Mouse (Mus musculus): Measurements from ENCODE around the gene Nrsn1. TPM values are rescaled to one million over a fixed set of nuclear protein-coding genes. Genes with fewer than 3 reads are reported as not detected.
A peak's percentile ranks its signal among the peaks of the same experiment; 100 is the strongest.
"Not testable (repeated sequence)": the region's sequence is repeated elsewhere in the genome, so short reads cannot be mapped to it uniquely, and the experiment has no call there.

Nrsn1 gene
- 0.86 and 1.6 TPM in 2 replicates for polyA plus RNA-seq (2015; fragmentation: Nextera tagmentation; extraction: Ambion mirVana)

DNA sequence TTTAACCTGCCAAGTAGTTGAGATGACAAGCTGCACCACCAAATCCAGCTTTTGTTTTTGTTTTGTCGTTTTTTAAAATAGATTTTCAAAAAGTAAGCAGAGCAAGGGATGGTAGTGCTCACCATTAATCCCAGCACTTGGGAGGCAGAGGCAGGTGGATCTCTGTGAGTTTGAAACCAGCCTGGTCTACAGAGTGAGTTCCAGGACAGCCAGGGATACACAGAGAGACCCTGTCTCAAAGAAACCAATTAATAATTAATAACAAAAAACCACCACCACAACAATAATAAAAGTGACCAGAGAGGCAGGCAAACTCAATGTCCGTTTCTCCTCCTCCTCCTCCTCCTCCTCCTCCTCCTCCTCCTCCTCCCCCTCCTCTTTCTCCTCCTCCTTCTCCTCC is at the start of gene Nrsn1:
Gene Nrsn1, minus strand, starts transcription at position 101 of the 400 bp plus-strand sequence.
- not testable (repeated sequence) for H3K4me1 ChIP-seq; ATAC-seq (ENCODE audit: low FRiP score, low read depth); H3K27me3 ChIP-seq; H3K36me3 ChIP-seq; H3K9ac ChIP-seq; H3K9me3 ChIP-seq; H3K27ac ChIP-seq
- peak within 1 kb of the TSS; percentile 84 for H3K4me2 ChIP-seq (replicated peaks)
- H3K4me3 ChIP-seq = peak within 1 kb of the TSS; percentile 42
- WGBS = 39% methylated on average over 2 of the region's 2 CpGs

DNA sequence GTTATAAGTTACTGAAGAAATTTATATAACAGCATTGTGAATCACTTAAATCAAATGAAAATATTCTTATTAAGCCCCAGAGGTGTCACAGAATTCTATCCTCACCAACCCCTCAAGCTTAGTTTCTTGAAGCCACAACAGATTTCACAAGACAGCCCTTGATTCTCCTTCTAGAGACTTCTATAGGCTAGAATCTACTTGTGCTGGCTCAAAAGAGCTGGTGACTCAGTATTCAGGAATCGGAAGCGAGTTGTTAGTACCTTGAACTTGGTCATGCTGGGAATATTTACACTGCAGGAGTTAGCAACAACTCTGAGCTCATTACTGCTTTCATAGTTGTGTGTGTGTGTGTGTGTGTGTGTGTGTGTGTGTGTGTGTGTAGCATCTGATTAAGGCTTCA is 41.8 kb upstream of the Nrsn1 start:
- no peak for ATAC-seq (ENCODE audit: low FRiP score, low read depth)
- WGBS = 91% methylated on average over 2 of the region's 2 CpGs
- no peak overlapping the region for H3K4me2 ChIP-seq (replicated peaks)

DNA sequence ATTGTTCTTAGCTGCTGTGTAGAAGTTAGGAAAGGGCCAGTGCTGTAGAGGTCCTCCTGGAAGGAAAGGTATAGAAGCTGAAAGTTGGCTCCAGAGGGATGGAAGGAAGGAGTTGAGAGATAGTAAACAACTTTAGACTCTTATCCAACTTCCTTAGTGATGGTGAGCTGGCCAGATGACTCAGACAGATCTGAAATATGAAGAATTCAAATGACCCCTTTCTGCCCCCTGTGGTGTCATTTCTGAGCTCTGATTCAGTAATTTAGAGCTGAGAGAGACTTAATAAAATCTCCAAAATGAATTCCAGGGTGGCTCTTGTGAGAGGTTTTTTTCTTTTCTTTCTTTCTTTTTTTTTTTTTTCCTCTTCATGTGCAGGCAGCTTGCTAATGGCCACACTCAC is 39.8 kb upstream of the Nrsn1 start:
- Histone ChIP-seq H3K4me1 (no peaks in the 10 kb centered on the region), H3K27me3 (peaks cover 9% of the 10 kb centered on the region; the same call in 1 of the 2 replicates)

More for the DNA sequence above, 41.8 kb upstream of the Nrsn1 start:
- H3K4me3 ChIP-seq = no peak overlapping the region
- H3K27me3 ChIP-seq = peaks cover 9% of the 10 kb centered on the region; the same call in 1 of the 2 replicates
- no peaks in the 10 kb centered on the region for H3K4me1 ChIP-seq
- no peaks in the 10 kb centered on the region for H3K36me3 ChIP-seq
- H3K9ac ChIP-seq = no peak overlapping the region
- H3K27ac ChIP-seq = no peak overlapping the region
- H3K9me3 ChIP-seq = no peaks in the 10 kb centered on the region

DNA sequence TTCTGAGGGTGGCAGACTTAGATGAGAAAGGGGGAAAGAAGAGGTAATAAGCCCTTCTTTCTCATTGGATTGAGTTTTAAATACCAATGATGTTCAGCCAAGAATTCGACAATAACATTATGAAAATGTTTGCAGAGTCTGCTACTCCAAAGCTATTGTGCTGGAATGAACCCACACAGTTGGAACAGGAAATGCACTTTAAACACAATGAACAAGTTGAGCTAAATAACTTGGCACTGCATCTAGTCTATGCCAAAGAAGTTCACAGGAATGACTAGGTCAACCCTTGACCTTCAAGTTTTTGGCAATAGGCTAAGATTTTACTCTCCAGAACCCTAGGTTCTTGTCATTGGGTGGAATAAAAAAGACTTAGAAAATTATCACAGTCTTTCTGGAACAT is 18.4 kb upstream of the Nrsn1 start:
- H3K27me3 ChIP-seq = no peaks in the 10 kb centered on the region
- H3K36me3 ChIP-seq = no peaks in the 10 kb centered on the region
- no peak overlapping the region for H3K27ac ChIP-seq
- ATAC-seq (ENCODE audit: low FRiP score, low read depth) = no peak
- H3K4me3 ChIP-seq = no peak overlapping the region
- H3K4me1 ChIP-seq = no peaks in the 10 kb centered on the region
- no peak overlapping the region for H3K9ac ChIP-seq
- H3K9me3 ChIP-seq = no peaks in the 10 kb centered on the region
- WGBS = 82% methylated on average over 1 of the region's 1 CpGs
- H3K4me2 ChIP-seq (replicated peaks) = no peak overlapping the region

More for the DNA sequence above, 39.8 kb upstream of the Nrsn1 start:
- Histone ChIP-seq H3K4me2 (replicated peaks) (no peak overlapping the region), H3K9ac (no peak overlapping the region), H3K36me3 (no peaks in the 10 kb centered on the region), H3K9me3 (no peaks in the 10 kb centered on the region), H3K4me3 (no peak overlapping the region), H3K27ac (no peak overlapping the region)
- ATAC-seq (ENCODE audit: low FRiP score, low read depth) = no peak

DNA sequence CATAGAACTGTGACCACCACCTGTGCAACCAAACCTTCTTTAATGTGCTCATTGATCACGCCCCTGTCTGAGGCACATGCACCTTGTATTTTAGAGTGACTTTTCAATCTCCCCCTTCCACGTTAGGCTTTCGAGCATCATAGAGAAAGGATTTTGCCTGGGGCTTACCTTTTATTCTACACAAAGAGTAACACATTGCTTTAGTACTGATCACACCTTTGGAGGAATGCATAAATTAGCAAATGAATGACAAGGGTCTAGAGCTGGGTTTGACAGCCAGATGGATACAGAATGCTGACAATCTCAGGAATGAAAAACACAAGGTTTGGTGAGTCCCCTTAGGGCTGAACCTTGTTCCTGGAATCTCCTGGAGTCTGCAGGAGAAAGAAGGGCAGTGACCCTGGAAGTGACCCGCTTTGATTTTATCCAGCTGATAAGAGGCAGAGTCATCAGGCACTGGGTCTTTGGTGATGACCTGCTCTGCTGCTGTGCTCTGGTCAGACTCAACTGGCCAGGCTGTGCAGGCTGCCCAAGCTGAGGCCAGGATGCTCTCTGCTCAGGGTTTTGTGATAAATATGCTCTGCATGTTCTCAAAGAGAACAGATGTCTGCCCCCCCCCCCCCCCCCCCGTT is 4.7 kb upstream of the Nrsn1 start:
- Histone ChIP-seq H3K4me2 (replicated peaks) (no peak overlapping the region), H3K27ac (no peak overlapping the region), H3K9ac (no peak overlapping the region), H3K9me3 (no peaks in the 10 kb centered on the region), H3K4me3 (no peak overlapping the region), H3K36me3 (no peaks in the 10 kb centered on the region), H3K27me3 (no peaks in the 10 kb centered on the region), H3K4me1 (peaks cover 1% of the 10 kb centered on the region)
- 44% methylated on average over 5 of the region's 5 CpGs for WGBS
- ATAC-seq (ENCODE audit: low FRiP score, low read depth) = no peak

DNA sequence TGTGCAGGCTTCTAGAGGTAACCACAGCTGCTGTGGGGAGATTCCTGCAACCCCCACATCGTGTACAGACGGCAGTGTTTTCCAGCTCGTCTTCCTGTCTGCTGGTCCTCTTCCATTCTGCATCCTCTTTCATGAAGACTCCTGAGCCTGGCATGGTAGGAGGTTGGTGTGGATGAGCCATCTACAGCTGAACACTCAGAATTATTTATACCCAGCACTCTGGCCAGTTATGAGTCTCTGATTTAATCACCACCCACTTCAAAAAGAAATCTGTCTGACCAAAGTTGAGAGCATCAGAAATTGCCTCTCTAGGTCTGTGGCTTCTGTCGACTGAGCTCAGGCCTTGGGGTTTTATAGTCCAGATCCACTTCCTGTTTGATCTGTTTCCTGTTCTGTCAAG is 1.9 kb upstream of the Nrsn1 start:
- Histone ChIP-seq H3K9me3 (no peaks in the 10 kb centered on the region), H3K4me3 (no peak overlapping the region), H3K4me1 (peaks cover 9% of the 10 kb centered on the region), H3K36me3 (no peaks in the 10 kb centered on the region), H3K9ac (no peak overlapping the region), H3K27ac (no peak overlapping the region), H3K27me3 (peaks cover 6% of the 10 kb centered on the region; the same call in 1 of the 2 replicates), H3K4me2 (replicated peaks) (no peak overlapping the region)
- no peak for ATAC-seq (ENCODE audit: low FRiP score, low read depth)
- WGBS = 46% methylated on average over 4 of the region's 4 CpGs

DNA sequence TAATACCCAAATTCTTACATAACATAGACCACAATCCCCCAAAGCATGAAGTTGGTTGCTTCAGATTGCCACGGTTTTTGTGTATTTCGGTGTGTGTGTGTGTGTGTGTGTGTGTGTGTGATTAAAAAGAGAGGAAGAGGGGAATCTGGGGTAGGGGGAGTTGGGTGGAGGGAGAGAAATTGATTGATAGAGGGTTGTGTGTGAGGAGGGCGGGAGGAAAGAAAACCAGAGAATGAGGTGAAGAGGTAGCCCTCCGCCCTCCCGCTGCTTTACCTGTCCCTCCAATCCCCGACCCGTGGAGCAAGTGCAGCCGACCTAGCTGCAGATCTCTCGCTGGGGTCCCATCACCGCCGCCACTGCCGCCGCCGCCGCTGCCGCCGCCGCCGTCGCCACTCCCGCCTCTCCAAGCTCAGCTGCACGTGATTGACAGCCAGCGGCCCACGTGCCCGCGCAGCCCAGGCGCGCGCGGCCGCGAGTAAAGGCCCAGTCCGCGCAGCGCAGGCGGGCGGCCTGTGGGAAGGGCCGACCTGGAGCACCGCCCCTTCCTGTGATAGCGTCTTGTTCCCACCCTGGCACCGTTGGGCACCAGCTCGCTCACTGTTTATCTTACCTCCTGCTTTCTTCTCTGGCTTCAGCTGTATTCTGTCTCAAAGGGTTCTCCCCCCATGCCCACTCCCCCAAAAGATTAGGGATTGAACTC is 583 bp downstream of the Nrsn1 start:
- ATAC-seq (ENCODE audit: low FRiP score, low read depth) = peak; percentile 66; the same call in 1 of the 2 replicates
- H3K4me3 ChIP-seq = peak overlapping the region; percentile 42
- peaks cover 6% of the 10 kb centered on the region; the same call in 1 of the 2 replicates for H3K27me3 ChIP-seq
- H3K36me3 ChIP-seq = no peaks in the 10 kb centered on the region
- peaks cover 9% of the 10 kb centered on the region for H3K4me1 ChIP-seq
- H3K9me3 ChIP-seq = no peaks in the 10 kb centered on the region
- 3% methylated on average over 42 of the region's 42 CpGs for WGBS
- no peak overlapping the region for H3K9ac ChIP-seq
- H3K4me2 ChIP-seq (replicated peaks) = peak overlapping the region; percentile 84
- no peak overlapping the region for H3K27ac ChIP-seq

DNA sequence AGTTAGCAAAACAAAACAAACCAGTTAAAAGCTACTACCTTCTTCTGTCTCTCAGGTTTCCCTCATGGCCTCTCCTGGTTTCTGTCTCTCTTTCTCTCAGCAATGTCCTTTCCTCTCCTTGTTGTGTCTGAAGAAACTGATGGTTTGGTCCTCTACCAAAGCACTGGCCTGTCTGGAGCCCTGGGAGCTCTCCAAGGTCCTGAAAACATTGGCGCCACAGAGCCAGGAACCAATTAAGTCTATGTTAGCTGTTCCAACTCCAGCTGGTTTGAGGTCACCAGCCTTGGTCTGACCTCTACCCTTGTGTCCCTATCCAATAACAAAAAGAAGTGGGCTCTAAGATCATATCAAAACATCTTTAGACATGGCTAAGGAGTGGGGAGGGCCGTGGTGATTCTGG is 1.3 kb downstream of the Nrsn1 start:
- Histone ChIP-seq H3K4me1 (peaks cover 9% of the 10 kb centered on the region), H3K4me3 (no peak overlapping the region), H3K4me2 (replicated peaks) (no peak overlapping the region; the same call in 1 of the 2 replicates), H3K36me3 (no peaks in the 10 kb centered on the region), H3K27ac (no peak overlapping the region), H3K9me3 (no peaks in the 10 kb centered on the region), H3K9ac (no peak overlapping the region), H3K27me3 (peaks cover 6% of the 10 kb centered on the region; the same call in 1 of the 2 replicates)
- 7% methylated on average over 2 of the region's 2 CpGs for WGBS
- ATAC-seq (ENCODE audit: low FRiP score, low read depth) = peak; percentile 54; the same call in 1 of the 2 replicates

DNA sequence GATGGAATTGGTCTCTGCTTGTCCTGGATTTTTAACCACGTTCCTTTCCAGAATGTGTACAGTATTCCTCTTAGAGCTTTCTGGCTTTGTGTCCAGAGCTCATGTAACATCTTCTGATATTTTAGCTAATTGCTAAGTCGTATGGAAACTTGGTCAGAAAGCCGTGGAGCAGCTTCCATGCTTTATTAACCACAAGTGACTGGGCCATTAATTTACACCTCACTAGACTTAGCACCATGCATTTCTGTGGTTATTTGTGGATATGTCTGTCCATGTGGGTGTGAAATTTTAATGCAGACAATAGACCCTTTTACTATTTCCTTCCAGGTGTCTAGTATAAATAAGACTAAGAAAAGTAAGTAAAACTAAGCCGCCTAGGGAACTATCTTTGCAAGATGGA is 7.6 kb downstream of the Nrsn1 start:
- WGBS = 45% methylated on average over 4 of the region's 4 CpGs

DNA sequence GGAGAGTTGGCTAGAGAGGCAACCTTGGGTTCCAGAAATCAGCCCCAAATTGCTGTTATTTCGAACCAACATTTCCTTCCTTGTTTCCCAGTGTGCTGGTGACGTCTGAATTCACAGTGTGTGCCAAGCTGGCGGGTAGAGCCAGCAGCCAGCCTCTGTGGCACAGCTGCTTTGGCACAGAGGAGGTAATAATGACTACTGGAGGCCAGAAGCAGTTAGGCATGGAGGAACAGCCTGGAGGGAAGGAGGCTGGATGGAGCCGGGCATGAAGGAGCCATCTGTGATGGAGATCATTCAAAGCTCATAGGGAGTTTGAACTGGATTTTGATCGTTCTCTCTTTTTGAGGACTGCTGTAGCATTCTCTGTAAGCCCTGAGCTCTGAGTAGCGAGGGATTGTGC is 12.7 kb downstream of the Nrsn1 start:
- no peak overlapping the region for H3K4me3 ChIP-seq
- H3K4me1 ChIP-seq = peaks cover 4% of the 10 kb centered on the region; the same call in 1 of the 2 replicates
- WGBS = 87% methylated on average over 6 of the region's 6 CpGs
- no peak overlapping the region for H3K4me2 ChIP-seq (replicated peaks)
- H3K9me3 ChIP-seq = no peaks in the 10 kb centered on the region
- no peaks in the 10 kb centered on the region for H3K36me3 ChIP-seq
- no peak overlapping the region for H3K9ac ChIP-seq
- H3K27ac ChIP-seq = no peak overlapping the region
- no peak for ATAC-seq (ENCODE audit: low FRiP score, low read depth)
- no peaks in the 10 kb centered on the region for H3K27me3 ChIP-seq

More for the DNA sequence above, 7.6 kb downstream of the Nrsn1 start:
- Histone ChIP-seq H3K27me3 (no peaks in the 10 kb centered on the region), H3K4me3 (no peak overlapping the region), H3K4me1 (no peaks in the 10 kb centered on the region; the same call in 1 of the 2 replicates), H3K4me2 (replicated peaks) (no peak overlapping the region), H3K36me3 (no peaks in the 10 kb centered on the region), H3K9me3 (no peaks in the 10 kb centered on the region), H3K9ac (no peak overlapping the region), H3K27ac (no peak overlapping the region)
- no peak for ATAC-seq (ENCODE audit: low FRiP score, low read depth)

DNA sequence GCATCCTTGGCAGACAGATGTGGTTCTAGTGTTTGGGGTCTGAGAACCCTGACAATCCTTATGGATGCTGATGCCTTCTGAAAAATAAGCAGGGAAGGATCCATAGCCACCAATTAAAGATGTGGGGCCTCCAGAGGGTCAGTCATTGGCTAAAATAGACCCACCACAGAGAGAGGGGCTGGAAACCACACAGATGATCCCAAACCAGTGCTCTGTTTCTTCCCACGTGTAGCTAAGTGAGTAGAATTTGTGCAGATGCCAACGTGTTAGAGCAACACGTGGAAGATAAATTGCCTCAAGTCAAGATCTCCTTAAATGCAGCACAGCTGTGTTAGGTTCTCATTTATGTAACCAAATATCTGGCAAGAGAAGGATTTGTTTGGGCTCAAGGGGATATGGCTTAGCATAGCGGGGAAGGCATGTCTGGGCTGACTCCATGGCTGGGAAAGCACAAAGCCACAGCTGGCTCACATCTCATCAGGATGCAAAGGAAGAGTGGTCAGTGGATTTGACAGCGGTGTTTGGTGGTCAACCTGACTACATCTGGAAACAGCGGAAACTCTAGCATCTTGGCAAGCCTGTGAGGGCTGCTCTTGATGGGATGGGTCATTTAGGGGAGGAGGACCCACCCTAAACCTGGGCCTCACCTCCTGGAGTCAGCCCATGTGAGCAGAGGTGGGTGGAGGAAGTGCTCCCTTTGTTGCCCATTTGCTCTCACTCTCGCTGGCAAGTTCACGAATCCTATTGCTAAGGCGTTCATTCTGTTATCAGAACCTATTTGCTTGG is 15.6 kb downstream of the Nrsn1 start:
- Histone ChIP-seq H3K9ac (no peak overlapping the region), H3K27ac (no peak overlapping the region), H3K4me1 (0 out of 2 replicates have a peak, but pooled peaks cover 4% of the 10 kb centered on the region), H3K27me3 (no peaks in the 10 kb centered on the region), H3K4me3 (no peak overlapping the region), H3K36me3 (no peaks in the 10 kb centered on the region), H3K4me2 (replicated peaks) (no peak overlapping the region), H3K9me3 (no peaks in the 10 kb centered on the region)
- 62% methylated on average over 9 of the region's 9 CpGs for WGBS
- ATAC-seq (ENCODE audit: low FRiP score, low read depth) = peak; percentile 78

DNA sequence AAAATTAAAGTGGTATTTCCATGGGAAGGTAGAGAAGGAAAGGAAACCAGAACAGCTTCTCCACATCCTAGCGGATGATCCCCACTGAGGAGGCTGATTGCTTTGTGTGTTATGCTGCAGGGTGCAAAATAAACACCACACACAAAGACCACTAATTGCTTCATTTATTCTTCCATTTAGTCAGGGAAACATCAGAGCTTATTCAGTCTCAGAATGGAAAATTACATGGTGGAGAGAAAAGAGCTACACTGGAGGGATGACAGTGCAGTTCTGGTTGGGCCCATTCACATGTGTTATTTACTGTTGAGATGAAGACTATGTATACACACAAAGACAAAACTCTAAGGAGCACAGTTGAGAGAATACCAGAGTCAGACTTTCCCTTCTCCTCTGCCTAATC is 18.4 kb downstream of the Nrsn1 start:
- Histone ChIP-seq H3K9me3 (no peaks in the 10 kb centered on the region), H3K4me1 (0 out of 2 replicates have a peak, but pooled peaks cover 4% of the 10 kb centered on the region), H3K4me2 (replicated peaks) (no peak overlapping the region), H3K4me3 (no peak overlapping the region), H3K36me3 (no peaks in the 10 kb centered on the region), H3K27ac (no peak overlapping the region), H3K9ac (no peak overlapping the region), H3K27me3 (no peaks in the 10 kb centered on the region)
- no peak for ATAC-seq (ENCODE audit: low FRiP score, low read depth)
- WGBS = 70% methylated on average over 1 of the region's 1 CpGs

Data from limb, embryonic 13.5 days (tissue).